Mouse (Mus musculus) neutrophil, adult 5-6 weeks (primary cell): Measurements from ENCODE around the gene Pagr1b. TPM values are rescaled to one million over a fixed set of nuclear protein-coding genes. Genes with fewer than 3 reads are reported as not detected.
A peak's percentile ranks its signal among the peaks of the same experiment; 100 is the strongest.

Source experiments
- ATAC-seq: fragments of 151-379, 151-347 bp; 2 replicates; pipeline ENCODE4 v1.8.0; 2017; ENCODE audit warnings: mild to moderate bottlenecking, moderate TSS enrichment; ENCODE audit not compliant: insufficient number of reproducible peaks, poor library complexity, low FRiP score, severe bottlenecking; ENCODE audit errors: extremely low read depth
- total RNA-seq: library from RNA; stranded (forward); fragments of 200-1000 nt; gene quantifications from 2 replicates; pipeline ENCODE4 v1.2.3, GENCODE M21; 2017

The Pagr1b gene
- total RNA-seq, 1 experiment from 2014 or later: 8.4 TPM

DNA sequence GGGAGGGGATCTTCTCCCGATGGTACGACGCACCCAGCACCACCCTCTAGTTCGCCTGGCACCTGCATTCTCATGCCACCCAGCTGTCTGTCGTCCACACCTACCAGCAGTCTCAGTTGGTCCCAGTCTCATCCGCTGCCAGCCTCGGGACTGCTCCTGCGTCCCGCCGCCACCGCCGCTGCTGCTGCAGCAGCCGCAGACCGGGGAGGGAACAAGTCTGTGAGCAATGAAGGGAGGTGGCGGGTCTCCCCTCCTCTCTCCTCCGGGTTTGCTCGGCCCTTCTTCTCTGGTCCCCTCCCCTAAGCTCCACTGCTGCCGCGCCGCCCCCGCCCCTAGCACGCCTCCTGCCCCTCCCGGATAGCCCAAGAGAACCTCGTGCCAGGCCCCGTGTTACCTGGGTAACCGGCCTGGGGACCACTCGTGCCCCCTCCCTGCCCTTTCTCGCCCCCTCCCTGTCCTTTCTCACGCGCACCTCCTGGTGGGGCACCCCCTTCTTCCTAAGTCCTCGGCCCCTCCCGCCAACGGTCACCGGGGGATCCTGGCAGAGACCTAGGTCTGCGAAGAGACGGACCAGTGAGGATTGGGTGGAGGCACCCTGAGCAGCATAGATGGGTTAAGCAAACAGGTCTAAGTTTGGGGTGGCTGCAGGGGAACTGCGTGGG lies 4.7 kb upstream of the Pagr1b start, which contains the start of the genes Gm42742 and Prrt2:
Gm42742 (minus strand) TSS at position 197 of the 662 bp plus-strand sequence.
Prrt2 (minus strand) TSS at position 311 of the 662 bp plus-strand sequence.
- no peak for ATAC-seq

DNA sequence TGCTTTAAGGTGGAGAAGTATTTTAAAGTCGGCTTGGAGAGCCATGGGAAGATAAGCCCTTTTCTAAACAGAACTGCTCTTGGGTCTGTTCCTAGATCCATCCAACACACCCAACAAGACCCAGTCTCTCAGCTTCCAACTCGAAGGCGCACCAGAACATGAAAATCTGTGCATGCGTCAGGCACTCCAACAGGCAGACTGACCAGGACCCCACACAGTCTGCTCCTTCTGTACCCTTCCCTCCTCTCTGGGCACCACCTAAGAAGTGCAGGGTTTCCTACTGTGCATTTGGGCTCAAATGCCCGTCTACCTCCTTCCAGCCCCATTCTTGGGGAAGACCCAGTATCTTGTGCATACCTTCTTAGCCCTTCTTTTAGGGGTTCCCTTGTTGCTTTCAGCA lies 4.2 kb upstream of the Pagr1b start:
- no peak for ATAC-seq

DNA sequence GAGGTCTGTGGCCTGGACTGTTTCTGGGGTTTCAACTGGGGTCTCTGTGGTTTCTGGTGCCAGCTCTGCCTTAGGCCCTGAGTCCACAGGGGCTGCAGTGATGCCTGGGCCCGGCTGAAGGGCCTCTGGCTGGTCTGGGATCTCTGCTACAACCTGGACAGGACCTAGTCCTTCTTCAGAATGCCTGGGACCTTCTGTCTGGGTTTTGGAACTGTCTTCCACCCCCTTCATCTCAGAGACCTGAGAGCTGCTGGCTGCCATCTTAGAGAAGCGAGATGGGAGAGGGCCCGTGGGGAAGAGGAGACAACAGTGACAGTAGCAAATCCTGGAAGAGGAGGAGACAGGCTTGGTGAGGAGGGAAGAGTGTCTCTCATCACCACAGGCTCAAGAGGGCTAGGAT lies 3.7 kb upstream of the Pagr1b start:
- no peak for ATAC-seq

DNA sequence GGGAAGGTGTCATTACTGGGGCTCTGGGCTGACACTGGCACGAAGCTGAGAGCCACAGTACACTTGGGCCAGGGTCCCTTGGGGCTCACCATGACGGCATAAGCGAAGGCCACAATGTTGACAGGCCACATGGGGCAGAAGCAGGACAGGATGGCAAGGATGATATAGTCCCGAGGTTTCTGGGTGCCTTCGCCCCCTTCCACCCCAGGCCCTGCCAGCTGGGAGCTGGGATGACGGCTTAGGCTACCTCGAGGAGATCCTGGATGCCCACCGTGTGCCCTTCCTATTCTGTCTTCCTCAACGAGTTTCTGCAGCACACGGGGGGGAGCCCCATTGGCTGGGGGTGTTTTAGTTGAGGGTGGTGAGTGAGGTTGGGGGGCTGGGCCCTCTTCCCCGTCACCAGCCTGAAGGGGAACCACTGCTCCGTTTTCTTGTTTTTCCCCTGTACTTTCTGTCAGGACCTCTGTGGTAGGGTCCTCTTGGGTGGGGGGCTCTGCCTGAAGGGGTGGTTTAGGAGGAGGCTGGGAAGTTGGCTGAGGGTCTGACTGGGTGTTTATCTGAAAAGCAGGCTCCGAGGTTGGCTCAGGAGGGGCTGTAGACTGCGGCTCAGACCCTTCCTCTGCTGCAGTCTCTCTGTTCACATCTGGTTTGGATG lies 3.1 kb upstream of the Pagr1b start:
- ATAC-seq: no peak

DNA sequence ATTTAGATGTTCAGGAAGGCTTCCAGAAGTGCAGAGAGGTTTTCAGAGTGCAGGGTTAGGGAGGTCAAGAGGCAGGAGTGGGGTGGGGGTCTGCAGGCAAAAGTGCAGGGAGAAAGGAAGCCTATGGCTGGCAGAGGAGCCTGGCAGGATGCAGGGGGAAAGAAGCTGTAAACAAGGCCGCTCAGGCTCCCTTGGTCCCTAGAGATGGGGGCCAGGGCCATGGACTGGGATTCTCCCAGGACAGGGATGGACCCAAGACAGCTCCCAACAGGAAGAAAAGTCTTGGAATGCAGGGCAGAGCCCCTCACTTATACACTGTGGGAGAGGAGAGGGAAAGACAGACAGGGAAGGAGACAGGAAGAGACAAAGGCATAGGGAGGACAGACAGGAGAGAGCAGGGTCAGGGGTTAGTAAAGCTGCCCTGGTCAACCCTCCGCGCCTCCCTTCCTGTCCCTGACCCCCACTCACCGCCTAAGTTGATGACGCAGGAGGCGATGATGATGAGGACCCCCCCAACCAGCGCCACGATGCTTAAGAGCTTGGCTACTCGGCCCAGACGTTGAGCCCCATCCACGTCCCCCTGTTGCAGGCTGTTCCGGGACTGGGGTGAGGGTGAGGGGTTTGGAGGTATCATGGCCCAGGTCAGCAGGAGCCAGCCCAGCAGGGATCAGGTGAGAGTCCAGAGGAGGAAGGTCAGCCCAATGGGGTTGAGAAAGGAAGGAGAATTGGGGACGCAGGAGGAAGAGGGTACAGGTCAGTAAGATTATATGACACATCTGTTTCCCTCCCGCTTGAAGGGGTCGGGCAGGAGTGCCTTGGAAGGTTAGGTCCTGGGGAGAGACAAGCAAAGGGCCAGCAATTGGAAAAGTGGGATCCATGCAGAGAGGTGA lies 2.4 kb upstream of the Pagr1b start:
- ATAC-seq: no peak

DNA sequence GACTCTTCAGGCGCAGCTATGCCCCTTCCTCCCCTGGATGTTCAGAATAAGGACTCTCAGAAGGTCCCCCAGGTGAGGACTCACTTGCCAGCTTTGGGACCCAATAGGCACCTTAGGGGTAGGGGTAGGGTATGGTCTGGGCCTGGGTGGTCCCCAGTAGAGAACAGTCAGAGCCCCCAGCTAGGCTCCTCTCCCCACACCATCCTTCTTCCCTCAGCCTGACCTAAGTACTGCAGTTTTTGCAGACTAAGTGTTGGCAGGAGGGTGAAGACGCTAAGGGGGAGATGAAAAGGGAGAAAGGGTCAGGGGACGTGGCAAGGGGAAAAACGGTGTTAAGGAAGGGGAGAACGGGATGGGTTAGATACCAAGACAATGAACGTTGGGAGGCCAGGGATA lies 1.7 kb upstream of the Pagr1b start:
- ATAC-seq: no peak

DNA sequence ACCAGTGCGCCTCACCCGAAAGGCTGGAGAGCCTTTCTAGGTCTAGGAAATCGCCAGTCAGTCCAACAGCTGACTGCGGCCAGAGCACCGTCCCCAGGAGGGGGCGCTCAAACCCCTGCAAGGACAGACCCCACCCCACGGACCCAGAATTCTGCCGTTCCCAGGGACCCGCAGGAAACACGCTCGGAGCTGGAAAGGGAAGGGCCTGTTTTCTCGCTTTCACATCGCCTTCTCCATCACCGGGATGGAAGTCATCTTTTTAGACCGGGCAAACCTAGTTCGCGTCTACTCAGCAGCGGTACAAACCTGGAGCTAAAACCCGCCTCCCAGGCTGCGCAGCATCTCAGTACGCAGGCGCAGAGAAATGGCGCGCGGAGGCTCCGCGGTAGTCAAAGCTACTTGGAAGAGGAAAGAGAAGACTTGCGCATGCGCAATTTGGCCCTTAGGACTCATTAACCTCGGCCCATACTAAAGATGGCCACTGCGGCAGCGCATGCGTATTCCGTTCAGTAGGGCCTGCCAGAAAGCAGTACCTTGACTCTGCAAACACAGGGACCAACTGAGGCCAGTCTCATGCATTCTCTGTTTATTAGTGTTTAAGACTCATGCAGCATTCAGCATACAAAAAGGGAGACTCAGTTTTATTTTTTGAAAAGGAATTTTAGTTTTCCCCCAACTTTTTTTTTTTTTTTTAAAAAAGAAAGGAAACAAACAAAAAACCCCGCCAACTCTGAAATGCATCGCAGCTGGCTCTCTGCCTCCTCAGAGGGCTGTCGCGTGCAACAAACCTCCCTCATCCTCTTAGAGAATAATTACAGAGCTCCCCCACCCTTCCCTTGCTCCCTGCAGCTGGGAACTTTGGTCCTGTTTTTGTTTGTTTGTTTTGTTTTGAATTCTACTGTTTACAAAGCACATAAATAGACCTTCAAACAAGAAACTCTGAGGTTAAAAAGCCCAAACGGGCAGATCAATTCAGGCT lies 976 bp upstream of the Pagr1b start, which contains the start of gene Pagr1a:
Pagr1a (minus strand) TSS at position 382 of the 979 bp plus-strand sequence.
- ATAC-seq: peak; percentile 74

DNA sequence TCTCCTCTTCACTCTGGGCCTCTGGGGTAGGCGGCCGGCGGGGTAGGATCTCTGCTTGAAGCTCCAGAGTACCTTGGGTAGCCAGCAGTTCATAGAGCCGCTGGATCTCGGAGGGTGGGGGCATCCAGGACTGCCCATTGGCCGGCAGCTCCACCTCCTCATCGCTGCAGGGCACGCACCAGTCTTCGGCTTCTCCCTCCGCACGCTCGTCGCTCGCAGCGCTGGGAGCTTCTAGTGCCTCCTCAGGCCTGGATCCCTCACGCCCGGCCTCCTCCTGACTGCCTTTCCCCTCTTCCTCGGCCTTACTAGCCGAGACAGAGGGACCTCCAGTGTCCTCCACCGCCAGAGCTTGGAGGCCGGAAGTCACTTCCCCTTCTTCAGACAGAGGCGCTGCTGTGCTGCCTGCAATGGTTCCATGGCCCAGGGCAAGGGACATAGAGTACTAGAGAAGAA lies 228 bp upstream of the Pagr1b start:
- peak; percentile 14; the same call in 1 of the 2 replicates for ATAC-seq

DNA sequence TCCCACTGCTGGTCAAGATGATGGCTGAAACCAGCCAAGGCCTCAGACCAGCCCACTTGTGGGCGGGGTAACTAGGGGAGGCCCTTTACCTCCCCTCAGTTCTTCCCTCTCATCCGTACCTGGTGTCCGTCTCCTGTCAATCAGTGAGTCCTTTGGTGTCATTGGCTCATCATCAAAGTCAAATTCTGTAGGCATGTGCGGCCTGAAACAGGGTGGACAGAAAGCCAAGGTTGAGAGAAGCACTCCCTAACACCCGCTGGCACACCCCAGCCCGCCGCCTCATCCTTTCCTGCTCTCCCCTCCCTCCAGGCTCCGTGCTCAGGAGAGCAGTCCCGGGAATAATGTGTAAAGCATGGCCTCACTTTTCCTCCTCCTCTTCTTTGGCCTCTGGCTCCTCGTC lies 203 bp downstream of the Pagr1b start:
- ATAC-seq: peak; percentile 35; the same call in 1 of the 2 replicates

DNA sequence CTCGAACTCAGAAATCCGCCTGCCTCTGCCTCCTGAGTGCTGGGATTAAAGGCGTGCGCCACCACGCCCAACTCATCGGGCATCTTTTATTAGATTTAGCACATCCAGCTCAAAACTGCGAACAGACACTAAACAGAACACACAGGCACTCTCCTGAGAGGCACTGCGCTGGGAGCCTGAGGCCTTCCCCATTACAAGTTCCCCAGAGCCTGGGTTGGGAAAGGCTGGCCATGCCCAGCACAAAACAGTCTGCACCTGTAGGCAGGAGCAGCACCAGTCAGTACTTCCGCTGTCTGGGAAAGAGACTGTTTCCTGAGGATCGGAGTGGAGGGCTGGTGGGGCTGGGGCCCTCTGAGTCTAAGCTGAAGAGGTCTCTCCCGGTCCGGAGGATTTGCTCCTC lies 1.3 kb downstream of the Pagr1b start:
- ATAC-seq: no peak

DNA sequence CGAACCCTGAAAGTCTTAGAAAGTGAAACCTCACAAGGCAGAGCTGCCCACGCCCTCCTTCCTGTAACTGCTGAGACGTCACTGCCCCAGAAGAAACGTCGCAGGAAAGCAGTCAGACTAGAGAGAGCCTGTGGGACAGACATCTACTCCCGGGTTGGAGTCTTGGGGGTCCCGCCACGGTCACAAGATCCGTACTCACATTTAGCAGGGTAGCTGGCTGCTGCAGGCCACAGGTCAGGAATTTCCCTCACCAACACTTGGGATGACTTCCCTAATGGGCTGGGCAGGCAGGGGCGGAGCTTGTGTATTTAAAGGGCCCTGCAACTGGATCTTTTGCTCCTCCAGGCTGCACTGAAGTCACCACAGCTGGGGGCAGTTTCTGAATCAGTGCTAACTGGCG lies 2.0 kb downstream of the Pagr1b start, which contains the start of gene Mvp:
Mvp (minus strand) TSS at position 302 of the 400 bp plus-strand sequence.
- peak; percentile 48 for ATAC-seq

DNA sequence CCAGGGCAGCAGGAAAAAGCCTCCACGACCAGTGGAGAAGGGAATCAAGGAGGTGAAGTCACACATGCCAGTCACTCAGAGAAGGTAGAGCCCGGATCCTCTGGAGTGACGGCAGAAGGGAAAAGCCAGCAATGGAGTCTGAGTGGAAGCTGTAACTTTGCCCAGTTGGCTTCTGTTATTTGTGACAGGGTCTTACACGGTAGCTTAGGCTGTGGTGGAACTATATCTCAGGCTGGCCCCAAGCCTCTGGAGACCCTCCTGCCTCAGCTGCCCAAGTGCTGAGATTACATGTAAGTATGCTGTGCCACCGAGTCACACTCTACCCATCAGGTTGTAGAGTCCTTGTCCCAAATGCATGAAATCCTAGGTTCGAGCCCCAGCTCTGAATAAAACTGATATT lies 2.9 kb downstream of the Pagr1b start:
- ATAC-seq: no peak

DNA sequence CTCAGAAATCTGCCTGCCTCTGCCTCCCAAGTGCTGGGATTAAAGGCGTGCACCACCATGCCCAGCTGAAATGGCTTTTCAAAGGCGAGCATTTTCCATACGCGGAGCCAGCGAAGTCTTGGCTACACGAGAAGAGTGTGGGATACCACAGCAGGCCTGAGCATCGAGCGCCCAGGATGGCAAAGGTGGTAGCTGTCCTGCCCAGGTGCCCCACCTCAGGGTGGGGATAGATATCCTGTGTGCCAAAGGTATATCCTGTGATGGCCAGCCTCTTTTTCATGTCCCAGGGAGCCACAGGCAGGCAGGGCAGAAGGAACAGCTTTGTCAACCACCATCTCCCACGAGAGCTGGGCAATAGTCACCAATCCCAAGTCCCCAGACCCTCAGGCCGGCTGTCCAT lies 3.4 kb downstream of the Pagr1b start:
- ATAC-seq: no peak

DNA sequence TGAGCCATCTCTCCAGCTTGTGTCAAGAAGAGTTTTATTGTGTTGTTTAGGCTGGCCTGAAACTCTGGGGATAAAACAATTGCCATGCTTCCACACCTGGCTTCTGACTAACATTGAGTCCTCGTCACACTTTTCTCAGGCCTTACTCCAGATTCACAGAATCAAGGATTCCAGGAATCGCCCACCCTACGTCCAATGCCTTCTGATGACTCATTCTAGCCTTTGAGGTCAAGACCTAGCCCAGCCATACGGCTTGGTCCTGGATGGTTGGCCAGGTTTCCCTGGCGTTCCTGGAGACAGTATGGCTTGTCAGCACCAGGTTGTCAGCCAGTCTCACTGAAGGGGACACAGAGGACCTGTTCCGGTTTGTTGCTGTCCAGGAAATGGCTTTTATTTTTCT lies 3.9 kb downstream of the Pagr1b start:
- ATAC-seq: no peak

DNA sequence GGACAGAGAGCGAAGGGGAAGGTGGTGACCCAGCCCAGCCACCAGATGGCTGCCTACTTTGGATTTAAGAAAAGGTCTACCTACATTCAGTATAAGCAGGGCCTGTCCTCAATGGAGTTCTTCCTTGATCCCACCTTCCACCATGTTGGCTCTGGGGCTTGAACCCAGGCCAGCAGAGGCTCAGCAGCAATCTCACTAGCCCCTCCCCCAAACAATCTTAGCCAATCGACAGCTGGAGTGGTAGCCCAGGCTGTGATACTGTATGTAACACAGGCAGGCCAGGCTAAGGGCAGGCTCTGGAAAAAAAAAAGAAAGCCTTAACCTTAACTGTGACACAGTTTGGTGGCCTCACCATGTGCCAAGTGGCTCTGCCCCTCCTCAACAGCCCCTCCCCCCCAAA lies 4.6 kb downstream of the Pagr1b start:
- no peak for ATAC-seq

DNA sequence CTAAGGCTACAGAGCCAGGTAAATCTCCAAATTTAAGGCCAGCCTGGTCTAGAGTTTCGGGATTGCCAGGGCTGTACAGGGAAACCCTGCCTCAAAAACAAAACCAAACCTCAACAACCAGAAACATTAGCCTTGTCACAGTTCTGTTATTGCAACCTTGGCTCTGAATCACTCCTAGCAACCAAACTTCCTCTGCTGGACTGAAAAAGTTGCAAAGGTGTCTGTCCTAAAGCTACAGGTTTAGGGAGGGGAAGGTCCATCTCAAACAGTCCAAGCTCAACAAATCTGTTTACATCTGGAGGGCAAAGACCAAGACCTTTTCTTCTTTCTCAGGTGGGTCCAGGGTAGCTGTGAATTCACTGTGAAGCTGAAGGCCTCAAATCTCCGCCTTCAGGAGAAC lies 5.2 kb downstream of the Pagr1b start:
- no peak for ATAC-seq

DNA sequence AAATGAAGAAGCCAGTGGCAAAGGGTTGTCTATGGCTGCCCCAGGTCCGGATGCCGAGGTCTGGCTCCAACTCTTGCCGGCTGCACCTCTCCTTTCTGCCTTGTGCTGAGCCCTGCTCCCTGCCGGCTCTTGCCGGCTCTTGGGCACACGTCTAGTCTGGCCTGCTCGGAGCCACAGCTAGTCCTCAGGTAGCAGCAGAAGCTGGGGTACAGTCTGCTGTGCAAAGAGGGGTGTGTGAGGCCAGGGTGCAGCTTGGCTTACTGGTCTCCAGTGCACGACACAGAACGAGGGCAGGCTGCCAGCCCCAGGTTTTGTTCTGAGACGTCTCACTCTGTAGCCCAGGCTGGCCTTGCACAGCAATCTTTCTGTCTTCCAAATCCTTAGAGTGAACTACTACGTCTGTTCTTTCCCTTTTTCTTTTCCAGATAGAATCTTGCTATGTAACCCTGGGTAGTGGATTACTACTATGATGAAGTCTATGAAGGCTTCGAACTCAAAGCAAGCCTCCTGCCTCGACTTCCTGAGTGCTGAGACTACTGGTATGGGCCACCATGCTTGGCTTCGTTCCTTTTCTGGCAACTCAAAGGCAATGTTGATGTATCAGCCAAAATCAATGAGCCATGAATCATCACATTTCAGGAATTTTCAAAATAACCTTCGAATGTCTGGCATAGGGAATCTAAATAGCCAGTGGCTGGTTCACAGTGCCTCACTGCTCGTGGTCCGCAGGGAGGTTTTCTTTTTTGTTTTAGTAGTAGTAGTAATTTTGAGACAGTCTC lies 6.8 kb downstream of the Pagr1b start:
- ATAC-seq: no peak
